In the genomic region with DNA sequence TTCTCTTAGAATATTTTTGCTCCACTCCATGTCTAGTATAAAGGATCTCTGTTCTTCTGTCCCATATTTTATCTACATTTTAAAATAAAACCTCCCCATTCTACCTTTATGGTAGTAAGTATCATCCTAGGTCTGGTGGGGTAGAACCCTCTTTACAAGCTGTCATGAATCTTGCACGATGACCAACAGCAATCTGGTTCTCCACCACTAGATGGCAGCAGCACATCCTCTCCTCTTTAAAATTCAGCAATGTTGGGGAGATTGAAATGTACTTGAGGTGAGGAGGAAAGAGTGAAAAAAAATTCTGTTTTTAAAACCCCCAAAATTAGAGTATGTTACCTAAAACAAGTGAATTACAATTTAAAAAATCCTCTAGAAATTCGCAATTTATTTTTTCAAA, we compare ENCODE assay signal across 8 mouse cellular contexts.
A peak's percentile ranks its signal among the peaks of the same experiment; 100 is the strongest.
DNase-seq lines count a peak whose midpoint lies in the region; ATAC-seq and TF ChIP-seq lines count a peak whose summit lies in the region.

No protein-coding gene starts in this region.

- DNase-seq in ovary, postnatal 14 days (ENCODE audit: low spot score) = peak; percentile 25
- DNase-seq in ovary, postnatal 10 days (ENCODE audit: low spot score) = no peak
- DNase-seq in adrenal gland, postnatal 14 days = peak; percentile 39
- DNase-seq in embryonic facial prominence, embryonic 10.5 days (ENCODE audit: low spot score) = peak; percentile 66
- DNase-seq in hindbrain, postnatal 0 days (ENCODE audit: low spot score) = peak; percentile 78
- peak; percentile 68 for DNase-seq in limb, embryonic 10.5 days (ENCODE audit: low spot score)
- peak; percentile 53 for DNase-seq in right cerebral cortex, adult 18-20 months

- no peaks in the 10 kb centered on the region for H3K36me3 ChIP-seq in embryonic facial prominence, embryonic 10.5 days (replicated peaks)
- H3K36me3 ChIP-seq in hindbrain, postnatal 0 days (ENCODE audit: insufficient read depth, low read length) = no peaks in the 10 kb centered on the region
- no peaks in the 10 kb centered on the region for H3K36me3 ChIP-seq in limb, embryonic 10.5 days

- no peak overlapping the region for H3K9ac ChIP-seq in hindbrain, postnatal 0 days (replicated peaks; ENCODE audit: low read length)

- H3K4me2 ChIP-seq in hindbrain, postnatal 0 days (ENCODE audit: low read depth, low read length) = no peak overlapping the region

- no peak overlapping the region for H3K27ac ChIP-seq in embryonic facial prominence, embryonic 10.5 days (replicated peaks)
- H3K27ac ChIP-seq in hindbrain, postnatal 0 days = no peak overlapping the region
- no peak overlapping the region for H3K27ac ChIP-seq in limb, embryonic 10.5 days

- H3K9me3 ChIP-seq in embryonic facial prominence, embryonic 10.5 days = no peaks in the 10 kb centered on the region
- H3K9me3 ChIP-seq in hindbrain, postnatal 0 days (ENCODE audit: low read length) = no peaks in the 10 kb centered on the region
- no peaks in the 10 kb centered on the region for H3K9me3 ChIP-seq in limb, embryonic 10.5 days (replicated peaks)

- no peak for ATAC-seq in hindbrain, postnatal 0 days
- no peak for ATAC-seq in erythroid progenitor cell, adult 5-6 weeks (replicated peaks; ENCODE audit: low FRiP score, poor library complexity, severe bottlenecking)

- no peaks in the 10 kb centered on the region for H3K4me1 ChIP-seq in embryonic facial prominence, embryonic 10.5 days
- no peaks in the 10 kb centered on the region for H3K4me1 ChIP-seq in hindbrain, postnatal 0 days (ENCODE audit: insufficient read depth, low read length)
- H3K4me1 ChIP-seq in limb, embryonic 10.5 days = no peaks in the 10 kb centered on the region

- 29% methylated on average over 2 of the region's 2 CpGs for WGBS in embryonic facial prominence, embryonic 10.5 days
- WGBS in hindbrain, postnatal 0 days = 33% methylated on average over 2 of the region's 2 CpGs
- 30% methylated on average over 2 of the region's 2 CpGs for WGBS in limb, embryonic 10.5 days

- peak; percentile 91 for TF ChIP-seq CTCF in hindbrain, postnatal 0 days (IDR thresholded peaks at IDR 0.05; ENCODE audit: low read depth)

- H3K27me3 ChIP-seq in embryonic facial prominence, embryonic 10.5 days (replicated peaks; ENCODE audit: low read depth, poor library complexity, severe bottlenecking) = no peaks in the 10 kb centered on the region
- no peaks in the 10 kb centered on the region for H3K27me3 ChIP-seq in hindbrain, postnatal 0 days (ENCODE audit: insufficient read depth, low read length)
- H3K27me3 ChIP-seq in limb, embryonic 10.5 days (ENCODE audit: low read depth, poor library complexity, severe bottlenecking) = no peaks in the 10 kb centered on the region

- H3K4me3 ChIP-seq in embryonic facial prominence, embryonic 10.5 days = no peak overlapping the region
- no peak overlapping the region for H3K4me3 ChIP-seq in hindbrain, postnatal 0 days (ENCODE audit: low read length)
- no peak overlapping the region for H3K4me3 ChIP-seq in limb, embryonic 10.5 days
